Mouse (Mus musculus) left cerebral cortex, postnatal 4 days (tissue): ENCODE measurements around the gene Wasf1. TPM values are rescaled to one million over a fixed set of nuclear protein-coding genes. Genes with fewer than 3 reads are reported as not detected.

Experiments
- DNase-seq: peaks from one replicate; pipeline ENCODE4 v3.0.0-alpha.2; 2022
- intact Hi-C: fragments of 180-260 bp; cut with DNase I; formaldehyde crosslinking; loops from one replicate; pipeline ENCODE4 v1.15.1; 2025
- total RNA-seq, 2 experiments: library from RNA; stranded (reverse); gene quantifications; 2 replicates each; pipeline ENCODE4 v1.2.3; 2021

The Wasf1 gene
- total RNA-seq, 2 experiments from 2014 or later: 215 to 221 TPM

DNA sequence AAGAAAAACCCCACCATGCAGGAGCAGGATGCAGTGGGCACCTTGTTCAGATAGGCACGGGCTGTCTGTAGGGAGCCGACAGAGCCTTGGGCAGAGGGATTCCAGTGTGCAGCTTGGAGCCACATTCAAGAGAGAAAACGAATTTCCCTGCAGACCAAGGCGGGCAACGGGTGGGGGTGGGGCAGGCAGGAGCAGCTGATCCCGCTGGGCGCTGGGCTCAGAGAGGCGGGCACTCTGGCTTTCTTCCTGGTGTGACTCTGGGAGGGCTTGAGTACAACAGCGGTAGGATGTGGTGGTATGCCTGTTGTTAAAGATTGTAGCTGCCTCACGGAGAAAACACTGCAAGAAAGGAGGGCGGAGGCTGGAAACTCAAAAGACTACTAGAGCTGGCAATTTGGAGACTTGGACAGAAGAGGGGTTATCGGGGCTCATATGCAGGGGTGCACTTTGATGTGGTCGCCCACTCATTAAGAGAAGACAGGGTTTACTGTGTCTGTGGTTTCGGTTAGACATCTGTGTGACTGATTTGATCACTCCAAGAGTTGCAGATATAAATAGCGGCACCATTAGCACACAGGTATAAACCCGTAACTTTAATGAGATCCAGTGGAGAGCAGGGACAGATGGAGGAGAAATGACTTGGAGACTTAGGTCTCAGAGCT is 86.2 kb downstream of the Wasf1 start:
- peak; percentile 83 for DNase-seq
- intact Hi-C loops: no loop called here

DNA sequence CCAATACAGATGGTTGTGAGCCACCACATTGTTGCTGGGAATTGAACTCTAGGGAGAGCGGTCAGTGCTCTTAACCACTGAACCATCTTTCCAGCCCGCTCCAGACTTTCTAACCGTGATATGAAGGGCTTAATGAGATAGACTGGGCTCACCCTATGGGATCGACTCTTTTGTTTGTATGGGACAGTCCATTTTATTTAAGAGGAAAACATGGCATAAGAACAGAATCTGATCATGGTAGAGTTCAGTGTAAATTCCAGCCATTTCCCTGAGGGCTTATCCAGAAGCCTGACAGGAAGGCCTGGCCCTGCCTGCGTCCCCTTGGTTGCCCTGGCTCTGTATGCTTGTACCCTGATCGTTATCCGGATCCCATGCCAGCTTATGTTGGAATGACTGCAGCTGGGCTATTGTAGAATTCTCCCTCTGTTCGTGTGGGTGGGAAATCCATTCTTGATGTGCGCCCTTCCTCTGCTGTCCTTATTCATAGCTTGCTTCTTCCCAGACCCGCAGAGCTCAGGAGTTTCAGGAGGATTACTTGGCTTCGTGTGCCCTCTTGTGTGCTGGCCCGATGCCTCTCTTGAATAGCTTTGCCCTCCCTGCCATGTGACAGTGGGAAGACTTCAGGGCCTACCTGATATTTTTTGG is 87.4 kb downstream of the Wasf1 start:
- peak; percentile 44 for DNase-seq
- intact Hi-C loops: no loop called here

DNA sequence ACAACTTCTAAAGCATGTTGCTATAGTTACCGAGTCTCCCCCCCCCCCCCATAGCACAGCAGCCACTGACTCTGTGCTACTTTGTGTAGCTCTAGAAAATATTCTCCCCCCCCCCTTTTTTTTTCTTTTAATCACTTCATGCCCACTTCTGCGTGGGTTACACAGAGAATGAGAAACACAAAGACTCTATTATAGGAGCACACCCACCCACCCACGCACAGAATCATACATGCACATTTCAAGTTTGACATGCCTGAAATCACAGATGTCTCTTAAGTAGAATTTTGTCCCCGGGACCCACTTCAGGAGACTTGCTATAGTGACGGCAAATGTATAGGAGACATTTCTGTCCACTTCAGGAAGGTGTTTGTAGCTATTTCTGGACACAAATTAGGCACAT is 88.0 kb downstream of the Wasf1 start:
- intact Hi-C loops: no loop called here
- no peak for DNase-seq

DNA sequence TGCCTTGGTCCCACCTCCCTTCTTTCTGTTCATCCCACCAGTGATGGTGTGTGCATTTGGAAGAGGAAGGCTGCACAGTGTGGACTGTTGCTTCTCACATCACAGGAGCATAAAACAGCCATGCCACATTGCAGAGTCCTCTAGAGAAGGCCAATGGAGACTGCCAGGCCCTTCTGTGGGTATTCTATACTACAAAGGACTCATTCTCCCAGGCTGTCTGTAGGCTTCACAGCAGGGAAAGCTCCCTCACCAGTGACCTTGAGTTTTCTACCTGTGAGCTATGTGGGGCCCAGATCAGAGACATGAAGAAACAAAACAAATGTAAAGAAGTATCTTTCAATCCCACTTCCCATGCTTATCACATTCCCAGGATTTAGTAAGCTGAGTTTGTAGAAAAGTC is 100.5 kb downstream of the Wasf1 start:
- DNase-seq: no peak
- intact Hi-C loops: no loop called here

DNA sequence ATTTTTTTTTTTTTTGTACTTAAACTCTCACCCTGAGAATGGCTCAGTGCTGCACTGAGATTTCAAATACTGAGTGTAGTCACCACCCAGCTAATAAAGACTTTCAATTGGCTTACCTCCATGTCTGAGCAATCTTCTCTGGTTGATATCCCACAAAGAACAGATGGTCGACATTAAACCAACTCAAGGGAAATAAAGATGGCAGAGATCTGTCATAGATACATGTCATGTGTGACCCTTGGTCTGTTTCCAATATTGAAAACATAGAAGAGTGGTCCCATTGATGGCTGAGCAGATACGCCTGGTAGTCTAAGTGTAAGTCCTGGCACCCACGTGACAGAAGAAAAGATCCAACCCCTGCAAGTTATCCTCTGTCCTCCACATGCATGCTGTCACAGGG is 101.3 kb downstream of the Wasf1 start:
- DNase-seq: no peak
- intact Hi-C loops: no loop called here

DNA sequence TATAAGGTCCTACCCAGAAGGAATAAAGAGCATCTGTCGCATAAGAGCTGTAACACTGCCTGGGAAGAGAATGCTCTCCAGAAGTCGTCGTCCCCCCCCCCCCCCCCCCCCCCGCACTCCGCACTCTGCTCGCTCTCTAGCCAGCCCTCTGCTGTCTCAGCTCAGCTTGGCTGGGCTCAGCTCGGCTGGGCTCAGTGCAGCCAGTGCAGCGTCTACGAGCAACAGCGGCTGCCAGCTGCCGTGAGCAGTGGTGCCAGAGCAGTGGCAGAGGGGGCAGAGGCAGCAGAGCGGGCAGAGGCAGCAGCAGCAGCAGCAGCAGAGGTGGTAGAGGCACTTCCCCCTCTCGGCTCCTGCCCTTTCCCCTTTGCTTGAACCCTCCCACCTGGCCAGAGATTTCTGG is 102.1 kb downstream of the Wasf1 start:
- intact Hi-C loops: no loop called here
- peak; percentile 81 for DNase-seq

Other genes with a start within 250 kb of the Wasf1 start
- gene Mettl24, start 200.2 kb upstream of the Wasf1 start, total RNA-seq: 1 to 10 TPM in 1 of 2 experiments, under 1 TPM in 1; 0.50 to 1.3 TPM
- 10 to 100 TPM; 24.8 to 25.7 TPM for gene Cdc40, start 164 bp upstream of the Wasf1 start, total RNA-seq
- 1 to 10 TPM; 3.3 to 5.4 TPM for gene Gpr6, start 188.8 kb downstream of the Wasf1 start, total RNA-seq